Mouse (Mus musculus) heart, adult 2 months (tissue): ENCODE measurements at regions not wholly inside any gene's neighbourhood (a gene's known extent, or its start where the extent isn't known, plus 50 kb on each side); places are given as distances from the start of the nearest gene placed in this dataset.

Experiments used
- DNase-seq, 2 experiments: peaks; one replicate each; pipeline ENCODE4 v3.0.0; 2021
- H3K27ac ChIP-seq: fragments of 200-600 bp; 2 replicates; pipeline ENCODE4 v1.8.1; 2022
- H3K27me3 ChIP-seq: fragments of 200-500 bp; 2 replicates; pipeline ENCODE4 v1.6.1; 2012; ENCODE audit warnings: mild to moderate bottlenecking, low read length, inconsistent platforms, mixed read lengths; ENCODE audit not compliant: control insufficient read depth, insufficient read depth
- H3K36me3 ChIP-seq: fragments of 200-500 bp; 2 replicates; pipeline ENCODE4 v1.6.1; 2012; ENCODE audit warnings: low read length, inconsistent platforms; ENCODE audit not compliant: control insufficient read depth, insufficient read depth
- H3K4me1 ChIP-seq: fragments of 200-500 bp; 2 replicates; pipeline ENCODE4 v1.6.1; 2011; ENCODE audit warnings: low read length; ENCODE audit not compliant: control insufficient read depth, insufficient read depth
- H3K4me3 ChIP-seq: fragments of 200-600 bp; 2 replicates; pipeline ENCODE4 v1.8.1; 2022
- H3K79me2 ChIP-seq: fragments of 200-500 bp; replicated peaks from 2 replicates; pipeline ENCODE4 v1.6.1; 2012; ENCODE audit warnings: mild to moderate bottlenecking, inconsistent platforms, low read length, moderate library complexity, mixed read lengths; ENCODE audit not compliant: control insufficient read depth, insufficient read depth
- H3K9ac ChIP-seq: fragments of 200-500 bp; 2 replicates; pipeline ENCODE4 v1.6.1; 2012; ENCODE audit warnings: low read depth, mild to moderate bottlenecking, control low read depth, inconsistent platforms, low read length, mixed read lengths
- CTCF ChIP-seq: fragments of 200-600 bp; IDR thresholded peaks from 2 replicates; pipeline ENCODE4 v1.8.1; 2022; ENCODE audit warnings: antibody characterized with exemption, mild to moderate bottlenecking, moderate library complexity
- EP300 ChIP-seq: fragments of 200-500 bp; IDR thresholded peaks from 2 replicates; pipeline ENCODE4 v1.6.1; 2011; ENCODE audit warnings: low read depth, low read length, control low read depth; ENCODE audit not compliant: insufficient read depth
- POLR2A ChIP-seq: fragments of 200-500 bp; IDR thresholded peaks from 2 replicates; pipeline ENCODE4 v1.6.1; 2011; ENCODE audit warnings: mild to moderate bottlenecking, low read depth, low read length, control low read depth; ENCODE audit not compliant: insufficient read depth
- WGBS: fragments of 180-500 bp; shearing (Covaris S2); methylation state at CpG from one replicate; pipeline ENCODE4 v1.1.7; 2018; 5-methylcytosine and 5-hydroxymethylcytosine counted together
- intact Hi-C: fragments of 180-260 bp; cut with DNase I; formaldehyde crosslinking; loops from one replicate; pipeline ENCODE4 v1.15.1; 2025

- H3K9ac ChIP-seq, result no peak overlapping the region
- H3K27ac ChIP-seq, result no peak overlapping the region
- no peaks in the 10 kb centered on the region for H3K27me3 ChIP-seq
- H3K4me3 ChIP-seq, result no peak overlapping the region
- DNase-seq, result no peak
- no peaks in the 10 kb centered on the region for H3K79me2 ChIP-seq
- H3K4me1 ChIP-seq, result no peaks in the 10 kb centered on the region
- 36% methylated on average over 1 of the region's 1 CpGs for WGBS
- TF ChIP-seq EP300 (no peak), CTCF (0 out of 2 replicates have a peak, but pooled peaks have one; percentile 5)
- intact Hi-C loops, result no loop called here
- H3K36me3 ChIP-seq, result no peaks in the 10 kb centered on the region
Measured at GRCm38 (mm10) chr14:84257671-84258070, 185.7 kb upstream of the Pcdh17 start.

DNA sequence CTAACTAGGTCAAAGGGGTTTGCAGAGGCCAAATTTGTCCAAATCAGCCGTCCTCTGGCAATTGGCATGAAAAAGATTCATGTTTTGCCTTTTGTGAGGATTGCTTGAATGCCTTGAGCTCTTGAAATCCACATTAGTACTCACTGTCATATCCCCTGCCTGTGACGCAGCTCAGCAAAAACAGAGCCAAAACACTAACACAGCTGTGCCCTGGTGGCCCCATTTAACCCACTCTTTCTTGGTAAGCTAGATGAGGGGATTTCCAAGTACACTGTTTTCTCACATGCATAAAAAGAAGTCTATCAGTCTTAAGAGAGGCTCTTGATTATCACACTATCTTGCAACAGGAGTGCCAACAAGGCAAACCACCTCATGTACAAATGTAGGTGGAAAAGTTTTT lies 184.7 kb upstream of the Pcdh17 start:
- 51% methylated on average over 2 of the region's 2 CpGs for WGBS
- TF ChIP-seq CTCF (no peak), EP300 (no peak), POLR2A (no peak)
- H3K27ac ChIP-seq, result no peak overlapping the region

DNA sequence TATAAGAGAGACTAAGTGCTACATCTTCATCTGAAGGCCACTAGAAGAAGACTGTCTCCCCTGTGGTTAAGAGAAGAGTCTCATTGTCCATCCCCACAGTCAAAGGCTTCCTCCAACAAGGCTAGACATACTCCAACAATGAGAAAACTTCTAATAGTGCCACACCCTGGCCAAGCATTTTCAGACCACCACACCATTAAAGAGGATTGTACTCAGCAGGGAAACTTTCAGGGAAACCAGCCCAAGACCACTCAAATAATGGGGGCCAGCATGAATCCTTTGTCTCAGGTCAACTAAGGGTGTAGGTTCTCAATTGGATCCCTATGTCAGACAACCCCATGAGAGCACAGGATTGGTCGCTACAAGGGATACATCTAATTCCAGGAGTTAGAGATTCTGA lies 179.4 kb upstream of the Pcdh17 start:
- H3K27ac ChIP-seq, result no peak overlapping the region
- H3K36me3 ChIP-seq, result no peaks in the 10 kb centered on the region
- no peaks in the 10 kb centered on the region for H3K27me3 ChIP-seq
- WGBS, result 86% methylated on average over 1 of the region's 1 CpGs
- no peak overlapping the region for H3K4me3 ChIP-seq
- H3K4me1 ChIP-seq, result no peaks in the 10 kb centered on the region
- H3K9ac ChIP-seq, result no peak overlapping the region
- no peaks in the 10 kb centered on the region for H3K79me2 ChIP-seq
- intact Hi-C loops, result no loop called here
- TF ChIP-seq CTCF (no peak), POLR2A (no peak)
- DNase-seq, result no peak

More for the DNA sequence above, 184.7 kb upstream of the Pcdh17 start:
- no peaks in the 10 kb centered on the region for H3K36me3 ChIP-seq
- no peak for DNase-seq
- H3K79me2 ChIP-seq, result no peaks in the 10 kb centered on the region
- no peak overlapping the region for H3K9ac ChIP-seq
- no peaks in the 10 kb centered on the region for H3K27me3 ChIP-seq
- intact Hi-C loops, result no loop called here
- no peaks in the 10 kb centered on the region for H3K4me1 ChIP-seq
- H3K4me3 ChIP-seq, result no peak overlapping the region

DNA sequence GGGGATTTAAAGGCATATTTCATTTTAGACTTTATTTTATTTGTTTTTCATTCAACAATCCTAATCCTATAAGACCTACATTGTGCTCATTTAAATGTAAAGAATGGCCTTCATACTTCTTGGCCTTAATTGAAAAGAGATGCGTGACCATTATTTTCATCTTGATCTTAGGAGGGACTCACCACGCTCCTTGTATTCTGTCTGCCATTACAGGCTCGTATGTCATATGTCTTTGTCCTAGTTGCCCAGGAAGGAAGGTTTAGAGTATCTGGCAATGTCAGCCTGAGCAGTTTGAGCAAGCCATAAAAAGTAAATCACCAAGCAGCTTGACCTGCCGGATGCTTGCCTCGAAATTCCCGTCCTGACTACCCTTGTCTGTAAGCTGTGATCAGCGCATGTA lies 177.1 kb upstream of the Pcdh17 start:
- H3K27ac ChIP-seq, result no peak overlapping the region
- TF ChIP-seq CTCF (no peak), EP300 (no peak), POLR2A (no peak)
- 90% methylated on average over 7 of the region's 7 CpGs for WGBS
- no peak for DNase-seq
- no peak overlapping the region for H3K4me3 ChIP-seq
- no peak overlapping the region for H3K9ac ChIP-seq
- no peaks in the 10 kb centered on the region for H3K36me3 ChIP-seq
- H3K27me3 ChIP-seq, result no peaks in the 10 kb centered on the region
- intact Hi-C loops, result no loop called here
- H3K4me1 ChIP-seq, result no peaks in the 10 kb centered on the region
- H3K79me2 ChIP-seq, result no peaks in the 10 kb centered on the region

DNA sequence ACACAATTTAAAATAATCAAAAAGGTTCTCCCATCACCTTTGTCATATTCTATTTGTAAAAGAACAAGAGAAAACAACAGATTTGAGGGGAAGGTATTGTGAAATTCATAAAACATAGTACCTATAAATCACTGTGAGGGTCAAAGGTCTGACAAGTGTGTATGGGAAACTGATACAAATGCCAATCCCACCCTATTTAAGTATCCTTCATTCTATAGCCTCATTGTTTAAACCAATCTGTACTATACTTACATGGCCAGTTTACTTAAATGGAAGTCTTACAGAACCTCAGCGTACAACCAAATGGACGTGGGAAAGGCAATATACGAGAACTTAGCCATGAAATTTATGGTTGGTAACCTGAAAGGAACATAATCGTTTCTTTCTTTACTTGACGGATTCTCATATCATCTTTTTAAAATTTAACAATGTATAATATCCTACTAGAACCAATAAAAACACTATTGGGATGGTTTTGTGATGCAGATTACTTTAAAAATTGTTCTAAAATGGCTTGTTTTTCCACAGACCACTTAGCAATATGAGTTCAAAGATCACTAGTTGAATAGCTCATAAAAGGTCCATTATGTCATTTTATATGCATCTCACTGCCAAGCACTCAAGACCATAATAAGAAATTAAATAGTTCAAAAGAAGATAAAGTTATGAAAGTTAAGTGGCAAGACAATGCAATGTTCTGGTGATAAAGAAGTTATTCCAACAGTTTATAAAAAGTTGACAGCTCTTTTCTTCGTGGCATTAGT lies 159.7 kb upstream of the Pcdh17 start:
- no peaks in the 10 kb centered on the region for H3K27me3 ChIP-seq
- intact Hi-C loops, result no loop called here
- no peak overlapping the region for H3K27ac ChIP-seq
- H3K4me3 ChIP-seq, result no peak overlapping the region
- no peaks in the 10 kb centered on the region for H3K36me3 ChIP-seq
- DNase-seq, result no peak
- no peak for TF ChIP-seq CTCF
- TF ChIP-seq EP300, result no peak
- no peaks in the 10 kb centered on the region for H3K4me1 ChIP-seq
- no peaks in the 10 kb centered on the region for H3K79me2 ChIP-seq
- no peak overlapping the region for H3K9ac ChIP-seq
- 77% methylated on average over 6 of the region's 6 CpGs for WGBS

- intact Hi-C loops, result no loop called here
- Histone ChIP-seq H3K4me1 (no peaks in the 10 kb centered on the region), H3K9ac (no peak overlapping the region)
Measured at GRCm38 (mm10) chr14:84320738-84321137, 122.6 kb upstream of the Pcdh17 start.

More at GRCm38 (mm10) chr14:84320738-84321137, 122.6 kb upstream of the Pcdh17 start:
- Histone ChIP-seq H3K36me3 (no peaks in the 10 kb centered on the region), H3K27ac (no peak overlapping the region), H3K4me3 (no peak overlapping the region), H3K27me3 (no peaks in the 10 kb centered on the region), H3K79me2 (no peaks in the 10 kb centered on the region)
- DNase-seq, result no peak
- no peak for TF ChIP-seq CTCF
- no peak for TF ChIP-seq EP300
- 76% methylated on average over 1 of the region's 1 CpGs for WGBS
